Mouse (Mus musculus) skeletal muscle tissue, postnatal 0 days (tissue): ENCODE data around the gene Tigd3. TPM values are rescaled to one million over a fixed set of nuclear protein-coding genes. Genes with fewer than 3 reads are reported as not detected.

ENCODE experiments used
- polyA plus RNA-seq: library from polyadenylated mRNA; unstranded; fragments of >200 nt; fragmentation: Nextera tagmentation; extraction: Ambion mirVana; gene quantifications from 2 replicates; pipeline ENCODE4 v1.2.1, GENCODE M21; 2015

Tigd3 gene
- 1.1 and 1.3 TPM in 2 replicates for polyA plus RNA-seq

GRCm38 (mm10) chr19:5894002-5894678, at the start of gene Tigd3:
Gene Tigd3 (minus strand): TSS chr19:5894149.

GRCm38 (mm10) chr19:5924713-5925093, 30.8 kb upstream of the Tigd3 start, which contains the start of gene Cdc42ep2:
Gene Cdc42ep2 (minus strand): TSS chr19:5924816.

GRCm38 (mm10) chr19:5913007-5913719, 19.2 kb upstream of the Tigd3 start, which contains the start of gene Dpf2:
Gene Dpf2 (minus strand): TSS chr19:5913010.

GRCm38 (mm10) chr19:5877618-5878361, 16.2 kb downstream of the Tigd3 start, which contains the start of gene Slc25a45:
Gene Slc25a45 (plus strand): TSS chr19:5877808.

GRCm38 (mm10) chr19:5874969-5875480, 18.9 kb downstream of the Tigd3 start, which contains the start of gene Frmd8:
Gene Frmd8 (minus strand): TSS chr19:5875274.

Other genes starting within 250 kb of the Tigd3 start
- gene Sipa1, start 230.4 kb downstream of the Tigd3 start, polyA plus RNA-seq = 20.3 and 21.1 TPM in 2 replicates
- 15.5 and 16.8 TPM in 2 replicates for gene Map3k11, start 205.4 kb downstream of the Tigd3 start, polyA plus RNA-seq
- gene Pcnx3, start 205.2 kb downstream of the Tigd3 start, polyA plus RNA-seq = 4.7 and 6.5 TPM in 2 replicates
- 0.35 and 0.52 TPM in 2 replicates for gene Kcnk7, start 189.8 kb downstream of the Tigd3 start, polyA plus RNA-seq
- gene Ehbp1l1, start 167.8 kb downstream of the Tigd3 start, polyA plus RNA-seq = 133 and 144 TPM in 2 replicates
- 85.5 and 88.0 TPM in 2 replicates for gene Fam89b, start 164.5 kb downstream of the Tigd3 start, polyA plus RNA-seq
- gene Ltbp3, start 153.2 kb downstream of the Tigd3 start, polyA plus RNA-seq = 20.1 and 31.1 TPM in 2 replicates
- 57.0 and 57.9 TPM in 2 replicates for gene Scyl1, start 122.7 kb downstream of the Tigd3 start, polyA plus RNA-seq
- gene Frmd8, start 18.9 kb downstream of the Tigd3 start, polyA plus RNA-seq = 7.9 and 9.9 TPM in 2 replicates
- gene Slc25a45, start 16.3 kb downstream of the Tigd3 start, polyA plus RNA-seq = 2.9 and 4.3 TPM in 2 replicates
- gene Dpf2, start 18.9 kb upstream of the Tigd3 start, polyA plus RNA-seq = 63.6 and 64.0 TPM in 2 replicates
- 19.1 and 20.6 TPM in 2 replicates for gene Cdc42ep2, start 30.7 kb upstream of the Tigd3 start, polyA plus RNA-seq
- 24.4 and 25.7 TPM in 2 replicates for gene Pola2, start 70.1 kb upstream of the Tigd3 start, polyA plus RNA-seq
- gene Slc22a20, start 92.0 kb upstream of the Tigd3 start, polyA plus RNA-seq = 0.10 TPM in 1 of 2 replicates, not detected in the other
- 12.3 and 14.7 TPM in 2 replicates for gene Capn1, start 121.7 kb upstream of the Tigd3 start, polyA plus RNA-seq
- 14.2 and 18.7 TPM in 2 replicates for gene Syvn1, start 152.4 kb upstream of the Tigd3 start, polyA plus RNA-seq
- 44.8 and 52.0 TPM in 2 replicates for gene Mrpl49, start 163.6 kb upstream of the Tigd3 start, polyA plus RNA-seq
- gene Fau, start 163.7 kb upstream of the Tigd3 start, polyA plus RNA-seq = 518 and 572 TPM in 2 replicates
- gene Znhit2, start 167.0 kb upstream of the Tigd3 start, polyA plus RNA-seq = 26.3 and 30.6 TPM in 2 replicates
- 34.1 and 41.6 TPM in 2 replicates for gene Tm7sf2, start 174.2 kb upstream of the Tigd3 start, polyA plus RNA-seq
- 30.0 and 31.2 TPM in 2 replicates for gene Vps51, start 183.1 kb upstream of the Tigd3 start, polyA plus RNA-seq
- gene Tmem262, start 185.9 kb upstream of the Tigd3 start, polyA plus RNA-seq = not detected in 2 replicates
- gene Gm28374, start 188.1 kb upstream of the Tigd3 start, polyA plus RNA-seq = 0.35 and 0.45 TPM in 2 replicates
- 31.9 and 37.9 TPM in 2 replicates for gene Zfpl1, start 190.8 kb upstream of the Tigd3 start, polyA plus RNA-seq
- gene Cdca5, start 190.8 kb upstream of the Tigd3 start, polyA plus RNA-seq = 6.3 and 7.4 TPM in 2 replicates
- not detected in 2 replicates for gene AC131692.1, start 200.3 kb upstream of the Tigd3 start, polyA plus RNA-seq
- 0.06 and 0.17 TPM in 2 replicates for gene Naaladl1, start 211.6 kb upstream of the Tigd3 start, polyA plus RNA-seq
- gene Sac3d1, start 224.5 kb upstream of the Tigd3 start, polyA plus RNA-seq = 27.7 and 29.1 TPM in 2 replicates
- 19.0 and 19.4 TPM in 2 replicates for gene Snx15, start 234.2 kb upstream of the Tigd3 start, polyA plus RNA-seq
- 0.27 and 0.34 TPM in 2 replicates for gene Batf2, start 246.8 kb upstream of the Tigd3 start, polyA plus RNA-seq
- 103 and 109 TPM in 2 replicates for gene Arl2, start 247.4 kb upstream of the Tigd3 start, polyA plus RNA-seq